8 mouse cellular contexts compared by ENCODE assay signal in the genomic region with DNA sequence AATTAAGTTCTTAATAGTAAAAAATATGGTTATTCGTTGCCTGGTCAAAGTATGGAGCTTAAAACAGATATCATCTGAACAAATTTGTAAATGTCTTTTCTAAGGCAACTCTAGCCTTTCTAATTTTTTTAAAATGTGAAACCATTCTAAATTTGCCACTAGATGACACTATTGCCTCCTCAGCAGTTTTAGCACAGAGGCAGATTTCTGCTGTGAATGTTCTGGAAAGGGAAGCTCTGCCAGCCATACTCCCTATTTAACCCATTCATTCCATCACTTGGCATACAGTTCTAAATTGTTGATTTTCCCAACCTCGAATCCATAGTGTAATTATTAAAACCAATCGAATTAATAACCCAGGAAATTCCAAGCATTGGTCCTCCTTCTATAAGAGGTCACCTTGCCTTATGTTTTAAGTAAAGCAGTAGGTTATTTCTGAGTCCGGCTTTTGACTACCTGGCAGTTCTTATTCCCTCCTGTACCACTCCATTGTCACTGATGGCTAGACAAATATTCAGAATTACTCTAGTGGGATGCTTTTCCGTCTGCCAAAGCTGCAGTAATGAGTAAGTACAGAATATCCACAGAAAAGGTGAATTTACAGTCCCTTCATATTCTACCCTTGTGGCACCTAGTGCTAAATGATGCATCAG.
DNase-seq lines count a peak whose midpoint lies in the region; ATAC-seq lines count a peak whose summit lies in the region.
"Had no signal": no experiment of that assay in that cellular context is flagged by ENCODE, and none has a peak within 500 bp of the region (broad histone marks: within the 10 kb centered on the region; RNA-seq: fewer than 3 reads in every experiment).

No protein-coding gene starts in this region.

- no peak overlapping the region for H3K4me2 ChIP-seq in hindbrain, embryonic 13.5 days
- no peak overlapping the region for H3K4me2 ChIP-seq in neural tube, embryonic 14.5 days (ENCODE audit: low read depth, low read length)
- no peak overlapping the region for H3K4me2 ChIP-seq in forebrain, embryonic 14.5 days (ENCODE audit: low read length)

- no peak for DNase-seq in hindbrain, embryonic 10.5 days (ENCODE audit: low spot score)
- DNase-seq in neural tube, embryonic 10.5 days (ENCODE audit: extremely low spot score, low spot score): no peak
- DNase-seq in forebrain, embryonic 14.5 days (ENCODE audit: low spot score): peak; percentile 85
- DNase-seq in retina, postnatal 1 day: peak; percentile 54
- no peak for DNase-seq in testis, postnatal 10 days (ENCODE audit: low spot score)
- DNase-seq: liver had no signal

- no peaks in the 10 kb centered on the region for H3K36me3 ChIP-seq in hindbrain, embryonic 13.5 days
- no peaks in the 10 kb centered on the region for H3K36me3 ChIP-seq in hindbrain, embryonic 10.5 days
- H3K36me3 ChIP-seq in neural tube, embryonic 14.5 days (ENCODE audit: control insufficient read depth, insufficient read depth, low read length): no peaks in the 10 kb centered on the region
- H3K36me3 ChIP-seq in forebrain, embryonic 14.5 days (ENCODE audit: control insufficient read depth, insufficient read depth, low read length): no peaks in the 10 kb centered on the region

- H3K27me3 ChIP-seq in hindbrain, embryonic 13.5 days: peaks cover 3% of the 10 kb centered on the region; the same call in 1 of the 2 replicates
- H3K27me3 ChIP-seq in hindbrain, embryonic 10.5 days (ENCODE audit: insufficient read depth, poor library complexity, severe bottlenecking): no peaks in the 10 kb centered on the region; the same call in 1 of the 2 replicates
- H3K27me3 ChIP-seq in neural tube, embryonic 14.5 days (ENCODE audit: control insufficient read depth, insufficient read depth, low read length): no peaks in the 10 kb centered on the region
- H3K27me3 ChIP-seq in forebrain, embryonic 14.5 days (replicated peaks; ENCODE audit: control insufficient read depth, insufficient read depth, low read length): no peaks in the 10 kb centered on the region

- no peak overlapping the region for H3K9ac ChIP-seq in hindbrain, embryonic 13.5 days
- H3K9ac ChIP-seq in neural tube, embryonic 14.5 days (replicated peaks; ENCODE audit: low read depth, low read length): no peak overlapping the region
- H3K9ac ChIP-seq in forebrain, embryonic 14.5 days (ENCODE audit: low read length): no peak overlapping the region

- ATAC-seq in hindbrain, embryonic 13.5 days (ENCODE audit: low FRiP score): 0 out of 2 replicates have a peak, but pooled peaks have one; percentile 52
- peak; percentile 79 for ATAC-seq in neural tube, embryonic 14.5 days (ENCODE audit: low read depth)
- peak; percentile 80; the same call in 1 of the 2 replicates for ATAC-seq in forebrain, embryonic 14.5 days

- H3K4me3 ChIP-seq in hindbrain, embryonic 13.5 days: no peak overlapping the region
- no peak overlapping the region for H3K4me3 ChIP-seq in hindbrain, embryonic 10.5 days
- no peak overlapping the region for H3K4me3 ChIP-seq in neural tube, embryonic 14.5 days (ENCODE audit: low read depth, low read length)
- no peak overlapping the region for H3K4me3 ChIP-seq in forebrain, embryonic 14.5 days (ENCODE audit: low read depth, low read length)

- no peak overlapping the region for H3K27ac ChIP-seq in hindbrain, embryonic 13.5 days
- H3K27ac ChIP-seq in hindbrain, embryonic 10.5 days: no peak overlapping the region
- no peak overlapping the region for H3K27ac ChIP-seq in neural tube, embryonic 14.5 days (ENCODE audit: low read depth, low read length)
- no peak overlapping the region for H3K27ac ChIP-seq in forebrain, embryonic 14.5 days (ENCODE audit: low read depth, low read length)

- H3K9me3 ChIP-seq in hindbrain, embryonic 13.5 days: no peaks in the 10 kb centered on the region
- H3K9me3 ChIP-seq in hindbrain, embryonic 10.5 days: no peaks in the 10 kb centered on the region
- H3K9me3 ChIP-seq in neural tube, embryonic 14.5 days (ENCODE audit: control insufficient read depth, low read length): no peaks in the 10 kb centered on the region
- no peaks in the 10 kb centered on the region for H3K9me3 ChIP-seq in forebrain, embryonic 14.5 days (replicated peaks; ENCODE audit: control insufficient read depth, low read length)

- 69% methylated on average over 5 of the region's 5 CpGs for WGBS in hindbrain, embryonic 13.5 days
- 70% methylated on average over 5 of the region's 5 CpGs for WGBS in hindbrain, embryonic 10.5 days
- WGBS in neural tube, embryonic 14.5 days: 71% methylated on average over 5 of the region's 5 CpGs
- 61% methylated on average over 5 of the region's 5 CpGs for WGBS in forebrain, embryonic 14.5 days

- no peaks in the 10 kb centered on the region for H3K4me1 ChIP-seq in hindbrain, embryonic 13.5 days (replicated peaks)
- no peaks in the 10 kb centered on the region for H3K4me1 ChIP-seq in hindbrain, embryonic 10.5 days (replicated peaks)
- no peaks in the 10 kb centered on the region for H3K4me1 ChIP-seq in neural tube, embryonic 14.5 days (ENCODE audit: control insufficient read depth, insufficient read depth, low read length)
- no peaks in the 10 kb centered on the region for H3K4me1 ChIP-seq in forebrain, embryonic 14.5 days (ENCODE audit: control insufficient read depth, insufficient read depth, low read length)

Comparison
In these comparisons a context has a peak if more than half of its experiments do, and no peak if none do; other contexts are left out.
1. DNase-seq: peak in forebrain, embryonic 14.5 days (single experiment) and retina, postnatal 1 day (single experiment); none in hindbrain, embryonic 10.5 days (single experiment), neural tube, embryonic 10.5 days (single experiment) and testis, postnatal 10 days (single experiment).
2. Peak in every context shown above with its lines, with median percentiles within 50 percentile points of each other: ATAC-seq.